Mouse (Mus musculus) liver, adult 10 weeks (tissue): ENCODE data around the gene Gm38431. TPM values are rescaled to one million over a fixed set of nuclear protein-coding genes. Genes with fewer than 3 reads are reported as not detected.

Source experiments
- polyA plus RNA-seq: library from polyadenylated mRNA; stranded (reverse); fragments of 350-450 nt; fragmentation: Illumina TruSeq; extraction: RNeasy Lipid Tissue Mini Kit (QIAGEN cat#74804); gene quantifications from one replicate; pipeline ENCODE4 v1.2.3, GENCODE M21; 2014; ENCODE audit warnings: low read depth, low replicate concordance

The Gm38431 gene
- 0.11 TPM for polyA plus RNA-seq

DNA sequence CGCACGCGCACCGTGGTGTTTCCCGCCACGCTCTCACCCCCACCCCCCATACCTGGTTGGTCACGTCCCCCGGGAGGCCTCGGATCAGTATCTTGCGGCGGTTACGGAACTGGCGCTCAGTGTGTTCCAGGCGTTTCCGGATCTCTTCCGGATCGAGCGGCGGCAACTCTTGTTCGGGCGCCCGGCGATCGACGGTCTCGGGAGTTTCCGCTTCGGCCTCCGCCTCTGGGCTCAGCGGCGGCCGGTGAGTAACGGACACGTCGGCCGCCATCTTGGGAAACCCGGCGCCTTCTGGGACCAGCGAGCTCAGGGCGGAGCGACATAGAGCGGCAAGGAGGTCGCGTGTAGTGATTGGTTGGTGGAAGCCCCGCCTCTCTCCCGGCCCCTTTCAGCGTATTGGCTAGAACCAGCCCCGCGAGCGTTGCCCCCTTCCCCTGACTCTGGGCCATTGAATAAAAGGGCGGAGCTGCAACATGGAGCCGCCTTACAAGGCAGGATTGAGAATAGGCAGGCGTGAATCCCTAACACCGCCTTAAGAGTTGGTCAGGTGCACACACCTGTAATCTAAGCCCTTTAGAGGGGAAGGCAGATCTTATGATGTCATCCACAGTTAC lies at the start of gene Gm38431, which contains the start of gene Raver1:
Gene Gm38431, minus strand, starts transcription at position 291 of the 614 bp plus-strand sequence.
Gene Raver1, minus strand, starts transcription at position 302 of the 614 bp plus-strand sequence.

DNA sequence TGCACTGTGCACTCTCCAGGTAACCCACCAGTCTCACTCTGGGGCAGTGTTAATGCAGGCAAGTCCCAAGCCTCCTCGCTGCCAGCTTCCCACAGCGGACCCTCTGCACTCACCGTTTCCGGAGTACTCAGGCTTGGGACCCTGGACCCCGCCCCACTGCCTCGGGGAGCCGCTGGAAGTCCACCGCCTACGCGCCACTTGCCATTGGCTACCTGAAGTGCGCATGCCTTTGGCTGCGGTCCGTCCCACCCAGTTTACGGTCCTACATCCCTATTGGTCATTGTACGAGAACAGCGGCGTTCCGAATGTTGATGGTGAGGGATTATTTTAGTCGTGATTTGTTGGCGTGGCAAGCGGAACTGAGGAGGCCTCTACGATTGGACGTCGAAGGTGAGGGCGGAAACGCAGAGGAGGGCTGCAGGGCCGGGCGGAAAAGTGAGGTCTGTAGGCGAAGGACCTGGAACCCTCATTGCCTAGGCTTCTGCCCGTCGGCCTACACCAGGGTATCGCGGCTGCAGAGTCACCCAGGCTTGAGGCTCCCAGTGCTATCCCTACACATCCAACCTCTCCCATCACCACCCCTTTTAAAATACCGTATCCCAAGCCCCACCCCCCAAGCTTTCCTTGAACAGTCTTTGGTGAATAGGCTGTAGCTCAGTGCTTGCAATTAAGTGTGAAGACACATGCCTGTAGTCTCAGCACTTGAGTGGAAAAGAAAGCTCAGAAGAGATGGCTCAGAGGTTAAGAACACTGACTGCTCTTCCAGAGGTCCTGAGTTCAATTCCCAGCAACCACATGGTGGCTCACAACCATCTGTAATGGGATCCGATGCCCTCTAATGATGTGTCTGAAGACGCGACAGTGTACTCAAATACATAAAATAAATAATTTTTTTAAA lies 39.5 kb upstream of the Gm38431 start, which contains the start of gene Tyk2:
Gene Tyk2, minus strand, starts transcription at position 185 of the 898 bp plus-strand sequence.

DNA sequence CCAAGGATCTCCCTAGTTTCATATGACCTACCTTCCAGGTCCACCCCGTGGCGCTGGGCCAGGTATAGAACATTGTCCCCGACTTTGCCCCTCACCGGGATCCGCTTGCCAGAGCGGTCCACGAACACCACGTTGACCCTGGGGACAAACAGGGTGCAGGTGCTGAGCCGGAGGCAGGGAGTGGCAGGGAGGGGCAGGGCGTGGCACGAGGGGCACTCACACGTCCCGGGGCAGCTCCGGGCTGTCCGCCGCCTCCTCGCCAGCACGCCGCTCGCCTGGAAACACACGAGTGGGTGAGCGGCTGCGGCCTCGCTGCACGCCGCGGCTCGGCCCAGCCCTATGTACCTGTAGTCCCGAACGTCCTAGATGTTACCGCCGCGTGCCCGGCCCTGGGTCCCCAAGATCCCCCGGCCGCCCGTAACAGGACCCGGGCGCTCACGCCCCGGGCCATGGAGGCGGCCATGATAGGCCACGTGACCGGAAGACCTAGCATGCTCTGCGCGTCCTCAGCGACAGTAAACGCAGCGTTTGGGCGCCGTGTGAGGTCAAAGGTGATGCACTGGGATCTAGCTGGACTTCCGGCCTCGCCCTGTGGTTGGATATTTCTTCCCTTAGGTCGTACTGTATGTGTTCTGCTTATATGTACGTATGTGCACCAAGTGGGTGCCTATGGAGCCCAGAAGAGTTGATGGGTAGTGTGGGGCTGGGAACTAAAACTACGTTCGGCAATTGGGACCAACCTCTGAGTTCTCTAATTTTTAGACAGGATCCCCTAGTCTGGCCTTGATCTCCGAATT lies 18.6 kb downstream of the Gm38431 start, which contains the start of the genes Gm49373 and Fdx1l:
Gene Gm49373, minus strand, starts transcription at position 53 of the 797 bp plus-strand sequence.
Gene Fdx1l, minus strand, starts transcription at position 571 of the 797 bp plus-strand sequence.

DNA sequence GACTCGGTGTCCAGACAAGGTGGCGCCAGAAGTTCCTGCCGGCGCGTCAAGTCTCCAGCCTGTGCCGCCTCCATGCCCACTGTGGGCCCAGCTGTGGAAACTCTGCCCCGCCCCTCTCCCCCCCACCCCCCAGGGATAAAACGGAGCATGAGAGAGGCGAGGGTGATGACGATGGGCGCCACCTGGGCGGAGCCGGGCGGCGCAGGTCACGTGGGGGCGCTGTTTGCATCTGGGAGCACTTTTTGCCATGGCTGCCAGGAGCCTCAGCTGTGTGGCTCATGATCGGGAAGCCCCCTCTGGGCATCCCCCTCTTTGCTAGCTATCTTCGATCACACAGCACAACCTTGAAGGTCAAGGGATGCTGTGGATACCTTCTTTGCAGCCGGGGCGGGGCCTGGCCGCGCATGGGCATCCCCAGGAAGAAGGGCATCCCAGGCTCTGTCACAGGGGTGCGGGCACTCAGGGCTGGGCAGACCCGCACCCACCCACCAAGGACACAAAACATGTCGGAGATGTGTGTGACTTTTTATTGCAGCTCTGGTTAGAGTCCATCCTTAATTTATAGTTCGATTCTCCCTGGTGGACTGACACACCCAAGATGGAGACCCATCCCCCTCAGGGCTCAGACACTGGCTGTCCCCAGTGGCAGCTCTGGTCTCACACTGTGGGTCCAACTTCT lies 24.7 kb downstream of the Gm38431 start, which contains the start of gene Zglp1:
Gene Zglp1, minus strand, starts transcription at position 88 of the 679 bp plus-strand sequence.

DNA sequence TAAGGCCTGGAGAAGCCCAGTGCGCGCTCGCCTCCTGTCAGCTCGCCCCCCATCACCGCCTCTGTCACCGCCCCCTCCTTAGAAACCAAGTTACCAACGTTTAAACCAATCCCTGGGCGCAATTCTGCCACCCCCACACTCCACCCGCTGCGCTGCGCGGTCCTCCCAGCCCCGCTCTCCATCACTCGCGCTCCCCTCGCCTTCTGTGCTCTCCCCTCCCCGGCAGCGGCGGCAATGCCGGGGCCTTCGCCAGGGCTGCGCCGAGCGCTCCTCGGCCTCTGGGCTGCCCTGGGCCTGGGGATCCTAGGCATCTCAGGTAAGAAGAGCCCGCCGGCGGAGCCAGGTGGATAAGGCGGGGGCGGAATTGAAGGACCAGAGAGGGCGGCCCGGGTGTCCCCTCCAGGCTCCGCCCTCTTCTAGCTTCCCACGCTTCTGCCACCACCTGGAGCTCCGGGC lies 59.9 kb downstream of the Gm38431 start, which contains the start of gene Icam5:
Gene Icam5, plus strand, starts transcription at position 178 of the 456 bp plus-strand sequence.

DNA sequence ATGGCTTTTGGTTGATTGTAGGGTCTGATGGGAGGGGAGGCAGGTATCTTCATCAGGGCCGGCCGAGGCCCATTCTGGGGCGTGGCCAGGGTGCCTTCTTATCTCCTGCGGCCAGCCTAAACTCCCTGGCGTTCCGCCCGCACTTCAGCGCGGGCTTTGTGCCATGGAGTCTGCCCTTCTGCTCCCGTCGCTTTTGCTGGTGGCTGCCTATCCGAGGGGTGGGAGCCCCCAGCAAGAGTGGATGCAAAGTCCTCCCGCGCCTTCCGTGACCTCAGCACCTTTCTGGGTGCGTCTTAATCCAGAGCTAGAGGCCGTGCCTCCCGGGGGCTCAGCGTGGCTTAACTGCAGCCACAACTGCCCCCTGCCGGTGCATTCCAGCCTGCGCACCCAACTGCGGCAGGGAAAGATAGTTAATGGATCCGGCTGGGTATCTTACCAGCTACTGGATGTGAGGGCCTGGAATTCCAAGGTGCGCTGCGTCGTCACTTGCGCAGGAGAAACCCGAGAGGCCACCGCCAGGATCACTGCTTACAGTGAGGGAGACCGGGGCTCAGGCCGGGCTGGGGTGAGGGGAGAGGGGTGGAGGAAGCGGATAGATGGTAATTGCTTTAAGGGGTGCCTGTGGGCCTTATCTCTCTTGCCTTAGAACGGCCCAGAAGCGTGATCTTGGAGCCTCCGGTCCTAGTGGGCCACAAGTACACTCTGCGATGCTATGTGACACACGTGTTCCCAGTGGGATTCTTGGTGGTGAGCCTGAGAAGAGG lies 62.3 kb downstream of the Gm38431 start, which contains the start of gene Icam4:
Gene Icam4, plus strand, starts transcription at position 83 of the 764 bp plus-strand sequence.

Other genes with a start within 250 kb of the Gm38431 start
- gene A230050P20Rik, start 223.4 kb downstream of the Gm38431 start, polyA plus RNA-seq, result 19.2 TPM
- 0.58 TPM for gene Angptl6, start 212.3 kb downstream of the Gm38431 start, polyA plus RNA-seq
- 0.50 TPM for gene Ppan, start 203.8 kb downstream of the Gm38431 start, polyA plus RNA-seq
- gene Eif3g, start 193.4 kb downstream of the Gm38431 start, polyA plus RNA-seq, result 34.0 TPM
- 1.5 TPM for gene Dnmt1, start 132.1 kb downstream of the Gm38431 start, polyA plus RNA-seq
- gene S1pr2, start 115.2 kb downstream of the Gm38431 start, polyA plus RNA-seq, result 0.48 TPM
- 1.0 TPM for gene Mrpl4, start 89.3 kb downstream of the Gm38431 start, polyA plus RNA-seq
- 3.1 TPM for gene Icam1, start 76.0 kb downstream of the Gm38431 start, polyA plus RNA-seq
- gene Icam4, start 62.6 kb downstream of the Gm38431 start, polyA plus RNA-seq, result not detected
- gene Icam5, start 59.9 kb downstream of the Gm38431 start, polyA plus RNA-seq, result not detected
- gene Zglp1, start 24.9 kb downstream of the Gm38431 start, polyA plus RNA-seq, result not detected
- gene Gm49373, start 18.9 kb downstream of the Gm38431 start, polyA plus RNA-seq, result not detected
- gene Fdx1l, start 18.4 kb downstream of the Gm38431 start, polyA plus RNA-seq, result 2.0 TPM
- gene Raver1, start within 50 bp of the Gm38431 start, polyA plus RNA-seq, result 3.2 TPM
- 2.3 TPM for gene Tyk2, start 39.2 kb upstream of the Gm38431 start, polyA plus RNA-seq
- gene Cdc37, start 58.0 kb upstream of the Gm38431 start, polyA plus RNA-seq, result 14.0 TPM
- 0.69 TPM for gene Pde4a, start 73.7 kb upstream of the Gm38431 start, polyA plus RNA-seq
- 6.6 TPM for gene Keap1, start 147.4 kb upstream of the Gm38431 start, polyA plus RNA-seq
- gene S1pr5, start 156.4 kb upstream of the Gm38431 start, polyA plus RNA-seq, result 2.5 TPM
- 2.4 TPM for gene Atg4d, start 173.3 kb upstream of the Gm38431 start, polyA plus RNA-seq
- 2.3 TPM for gene Kri1, start 196.0 kb upstream of the Gm38431 start, polyA plus RNA-seq
- 0.74 TPM for gene Cdkn2d, start 199.4 kb upstream of the Gm38431 start, polyA plus RNA-seq
- gene Ap1m2, start 220.3 kb upstream of the Gm38431 start, polyA plus RNA-seq, result not detected
- gene Slc44a2, start 228.7 kb upstream of the Gm38431 start, polyA plus RNA-seq, result 3.2 TPM